Mouse (Mus musculus): ENCODE measurements at regions not wholly inside any gene's neighbourhood (a gene's known extent, or its start where the extent isn't known, plus 50 kb on each side); places are given as distances from the start of the nearest gene placed in this dataset.

- H3K36me3 ChIP-seq (ENCODE audit: control insufficient read depth, insufficient read depth, low read length) = no peaks in the 10 kb centered on the region
- DNase-seq = no peak
- no peak for TF ChIP-seq CTCF (IDR thresholded peaks at IDR 0.05)
- no peak for TF ChIP-seq POLR2A (IDR thresholded peaks at IDR 0.05; ENCODE audit: insufficient read depth, low read depth, low read length)
- TF ChIP-seq EP300 (IDR thresholded peaks at IDR 0.05; ENCODE audit: insufficient read depth, low read depth, low read length) = no peak
- WGBS = 71% methylated on average over 2 of the region's 2 CpGs
- H3K27me3 ChIP-seq (ENCODE audit: control insufficient read depth, insufficient read depth, low read length) = no peaks in the 10 kb centered on the region
- no peaks in the 10 kb centered on the region for H3K79me2 ChIP-seq (replicated peaks; ENCODE audit: control insufficient read depth, insufficient read depth, low read length)
- H3K27ac ChIP-seq = no peak overlapping the region
- intact Hi-C loops (cut with DNase I) = no loop called here
- no peaks in the 10 kb centered on the region for H3K4me1 ChIP-seq (ENCODE audit: control insufficient read depth, insufficient read depth, low read length)
- no peak overlapping the region for H3K4me3 ChIP-seq
- no peak overlapping the region for H3K9ac ChIP-seq (ENCODE audit: low read depth, low read length)
Observed at GRCm38 (mm10) chr5:16461795-16462194, 91.5 kb upstream of the Hgf start.

DNA sequence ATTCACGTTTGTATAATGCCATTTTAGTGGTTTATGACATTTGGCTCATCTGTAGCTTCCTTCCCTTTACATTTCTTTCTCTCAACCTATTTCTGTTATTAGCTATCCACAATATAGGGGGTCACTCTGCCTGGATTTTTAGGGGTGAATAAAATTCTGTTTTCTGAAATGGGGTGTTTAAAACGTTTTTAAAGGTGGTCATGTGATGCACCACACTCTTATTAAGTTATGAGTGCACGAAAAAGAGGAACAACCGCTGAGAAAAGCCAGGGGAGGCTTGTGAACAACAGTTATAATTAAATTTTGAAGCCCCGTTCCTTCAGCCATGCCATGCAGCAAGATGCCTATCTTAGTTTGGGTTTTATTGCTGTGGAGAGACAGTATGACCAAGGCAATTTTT is 87.0 kb upstream of the Hgf start:
- Histone ChIP-seq H3K9ac (ENCODE audit: low read depth, low read length) (no peak overlapping the region), H3K27me3 (ENCODE audit: control insufficient read depth, insufficient read depth, low read length) (no peaks in the 10 kb centered on the region), H3K27ac (no peak overlapping the region), H3K4me1 (ENCODE audit: control insufficient read depth, insufficient read depth, low read length) (no peaks in the 10 kb centered on the region), H3K79me2 (replicated peaks; ENCODE audit: control insufficient read depth, insufficient read depth, low read length) (no peaks in the 10 kb centered on the region), H3K36me3 (ENCODE audit: control insufficient read depth, insufficient read depth, low read length) (no peaks in the 10 kb centered on the region), H3K4me3 (no peak overlapping the region)
- TF ChIP-seq POLR2A (IDR thresholded peaks at IDR 0.05; ENCODE audit: insufficient read depth, low read depth, low read length) = no peak
- intact Hi-C loops (cut with DNase I) = no loop called here
- DNase-seq = no peak
- 71% methylated on average over 5 of the region's 5 CpGs for WGBS

GRCm38 (mm10) chr5:16468560-16468959 is 84.7 kb upstream of the Hgf start:
- H3K4me3 ChIP-seq = no peak overlapping the region
- WGBS = 65% methylated on average over 2 of the region's 2 CpGs
- H3K4me1 ChIP-seq (ENCODE audit: control insufficient read depth, insufficient read depth, low read length) = no peaks in the 10 kb centered on the region

GRCm38 (mm10) chr5:16469221-16469620 is 84.1 kb upstream of the Hgf start:
- WGBS = 75% methylated on average over 2 of the region's 2 CpGs
- H3K79me2 ChIP-seq (replicated peaks; ENCODE audit: control insufficient read depth, insufficient read depth, low read length) = no peaks in the 10 kb centered on the region
- no peak overlapping the region for H3K27ac ChIP-seq
- TF ChIP-seq CTCF (IDR thresholded peaks at IDR 0.05) (no peak), EP300 (IDR thresholded peaks at IDR 0.05; ENCODE audit: insufficient read depth, low read depth, low read length) (no peak), POLR2A (IDR thresholded peaks at IDR 0.05; ENCODE audit: insufficient read depth, low read depth, low read length) (no peak)
- H3K9ac ChIP-seq (ENCODE audit: low read depth, low read length) = no peak overlapping the region
- H3K36me3 ChIP-seq (ENCODE audit: control insufficient read depth, insufficient read depth, low read length) = no peaks in the 10 kb centered on the region
- H3K4me3 ChIP-seq = no peak overlapping the region
- H3K27me3 ChIP-seq (ENCODE audit: control insufficient read depth, insufficient read depth, low read length) = no peaks in the 10 kb centered on the region
- no peaks in the 10 kb centered on the region for H3K4me1 ChIP-seq (ENCODE audit: control insufficient read depth, insufficient read depth, low read length)
- intact Hi-C loops (cut with DNase I) = no loop called here
- DNase-seq = no peak

More at GRCm38 (mm10) chr5:16468560-16468959, 84.7 kb upstream of the Hgf start:
- no peak for DNase-seq
- TF ChIP-seq CTCF (IDR thresholded peaks at IDR 0.05) = no peak
- no peak for TF ChIP-seq EP300 (IDR thresholded peaks at IDR 0.05; ENCODE audit: insufficient read depth, low read depth, low read length)
- TF ChIP-seq POLR2A (IDR thresholded peaks at IDR 0.05; ENCODE audit: insufficient read depth, low read depth, low read length) = no peak
- H3K27ac ChIP-seq = no peak overlapping the region
- H3K79me2 ChIP-seq (replicated peaks; ENCODE audit: control insufficient read depth, insufficient read depth, low read length) = no peaks in the 10 kb centered on the region
- H3K9ac ChIP-seq (ENCODE audit: low read depth, low read length) = no peak overlapping the region
- H3K36me3 ChIP-seq (ENCODE audit: control insufficient read depth, insufficient read depth, low read length) = no peaks in the 10 kb centered on the region
- no peaks in the 10 kb centered on the region for H3K27me3 ChIP-seq (ENCODE audit: control insufficient read depth, insufficient read depth, low read length)
- intact Hi-C loops (cut with DNase I) = no loop called here

DNA sequence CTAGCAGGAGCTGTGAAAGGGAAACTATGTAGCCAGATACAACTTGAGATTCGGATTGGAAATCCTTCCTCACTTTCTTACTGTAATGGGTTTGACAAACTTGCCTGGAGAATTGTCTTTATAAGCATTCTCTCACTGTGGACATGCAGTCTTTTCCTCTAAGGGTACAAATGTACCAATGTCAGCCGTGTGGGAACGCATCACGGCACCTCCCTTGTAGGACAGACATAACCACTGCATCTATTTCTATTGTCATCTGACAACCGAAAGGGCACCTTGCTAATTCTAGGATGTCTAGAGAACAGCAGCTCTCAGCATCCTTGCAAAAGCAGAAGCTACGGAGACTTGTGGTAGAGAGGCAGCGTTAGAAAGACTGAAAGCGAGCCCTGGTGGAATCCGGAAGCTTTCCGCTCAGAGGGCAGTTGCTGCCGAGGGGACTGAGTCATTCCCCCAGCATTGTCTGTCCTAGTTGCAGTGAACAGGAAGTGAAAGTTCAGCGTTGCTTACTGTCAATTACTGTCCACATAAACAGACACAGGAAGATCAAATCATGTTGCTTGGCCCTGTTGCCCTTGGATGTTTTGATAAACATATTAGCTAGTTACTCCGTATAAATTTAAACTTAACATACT is 83.5 kb upstream of the Hgf start:
- 22% methylated on average over 13 of the region's 13 CpGs for WGBS
- H3K4me3 ChIP-seq = peak overlapping the region; percentile 21; the same call in 1 of the 2 replicates
- no peaks in the 10 kb centered on the region for H3K4me1 ChIP-seq (ENCODE audit: control insufficient read depth, insufficient read depth, low read length)
- H3K9ac ChIP-seq (ENCODE audit: low read depth, low read length) = 0 out of 2 replicates have a peak overlapping the region, but pooled peaks have one; percentile 1
- H3K36me3 ChIP-seq (ENCODE audit: control insufficient read depth, insufficient read depth, low read length) = no peaks in the 10 kb centered on the region
- H3K27me3 ChIP-seq (ENCODE audit: control insufficient read depth, insufficient read depth, low read length) = no peaks in the 10 kb centered on the region
- no peaks in the 10 kb centered on the region for H3K79me2 ChIP-seq (replicated peaks; ENCODE audit: control insufficient read depth, insufficient read depth, low read length)
- intact Hi-C loops (cut with DNase I) = no loop called here
- peak; percentile 49 to 69 for DNase-seq
- TF ChIP-seq POLR2A (IDR thresholded peaks at IDR 0.05; ENCODE audit: insufficient read depth, low read depth, low read length) (0 out of 2 replicates have a peak, but pooled peaks have one; percentile 22), EP300 (IDR thresholded peaks at IDR 0.05; ENCODE audit: insufficient read depth, low read depth, low read length) (no peak)
- H3K27ac ChIP-seq = peak overlapping the region; percentile 36

- H3K27me3 ChIP-seq (ENCODE audit: control insufficient read depth, insufficient read depth, low read length) = no peaks in the 10 kb centered on the region
- no peaks in the 10 kb centered on the region for H3K79me2 ChIP-seq (replicated peaks; ENCODE audit: control insufficient read depth, insufficient read depth, low read length)
- intact Hi-C loops (cut with DNase I) = no loop called here
- TF ChIP-seq POLR2A (IDR thresholded peaks at IDR 0.05; ENCODE audit: insufficient read depth, low read depth, low read length) (no peak), EP300 (IDR thresholded peaks at IDR 0.05; ENCODE audit: insufficient read depth, low read depth, low read length) (no peak), CTCF (IDR thresholded peaks at IDR 0.05) (no peak)
- WGBS = 25% methylated on average over 10 of the region's 10 CpGs
- H3K4me1 ChIP-seq (ENCODE audit: control insufficient read depth, insufficient read depth, low read length) = no peaks in the 10 kb centered on the region
- H3K36me3 ChIP-seq (ENCODE audit: control insufficient read depth, insufficient read depth, low read length) = no peaks in the 10 kb centered on the region
- peak overlapping the region; percentile 36 for H3K27ac ChIP-seq
- peak; percentile 16 to 20 for DNase-seq
- no peak overlapping the region for H3K9ac ChIP-seq (ENCODE audit: low read depth, low read length)
- peak overlapping the region; percentile 21; the same call in 1 of the 2 replicates for H3K4me3 ChIP-seq
Observed at GRCm38 (mm10) chr5:16470366-16470982, 82.8 kb upstream of the Hgf start.

All from heart, adult 2 months (tissue).